Mouse (Mus musculus): ENCODE results near the gene Fam3b. TPM values are rescaled to one million over a fixed set of nuclear protein-coding genes. Genes with fewer than 3 reads are reported as not detected.

The Fam3b gene
- polyA plus RNA-seq, 1 experiment from 2014 or later = not detected

- Histone ChIP-seq H3K4me2 (ENCODE audit: low read length) (no peak overlapping the region), H3K4me3 (replicated peaks; ENCODE audit: low read depth, low read length) (no peak overlapping the region), H3K27ac (replicated peaks; ENCODE audit: low read depth, low read length) (no peak overlapping the region), H3K9me3 (ENCODE audit: control insufficient read depth, low read length) (no peaks in the 10 kb centered on the region), H3K36me3 (ENCODE audit: control insufficient read depth, insufficient read depth, low read length) (no peaks in the 10 kb centered on the region), H3K9ac (replicated peaks; ENCODE audit: low read length) (no peak overlapping the region), H3K4me1 (ENCODE audit: control insufficient read depth, insufficient read depth, low read length) (no peaks in the 10 kb centered on the region), H3K27me3 (ENCODE audit: control insufficient read depth, insufficient read depth, low read length) (no peaks in the 10 kb centered on the region)
- DNase-seq (no peak), ATAC-seq (ENCODE audit: low FRiP score, low TSS enrichment) (no peak)
- WGBS = 87% methylated on average over 3 of the region's 3 CpGs
Measured at GRCm38 (mm10) chr16:97503849-97504248, 10.8 kb downstream of the Fam3b start.

GRCm38 (mm10) chr16:97500901-97501300 lies 13.7 kb downstream of the Fam3b start:
- Histone ChIP-seq H3K4me2 (ENCODE audit: low read length) (no peak overlapping the region), H3K36me3 (ENCODE audit: control insufficient read depth, insufficient read depth, low read length) (no peaks in the 10 kb centered on the region), H3K9ac (replicated peaks; ENCODE audit: low read length) (no peak overlapping the region), H3K9me3 (ENCODE audit: control insufficient read depth, low read length) (no peaks in the 10 kb centered on the region), H3K27ac (replicated peaks; ENCODE audit: low read depth, low read length) (no peak overlapping the region), H3K4me1 (ENCODE audit: control insufficient read depth, insufficient read depth, low read length) (no peaks in the 10 kb centered on the region), H3K27me3 (ENCODE audit: control insufficient read depth, insufficient read depth, low read length) (no peaks in the 10 kb centered on the region), H3K4me3 (replicated peaks; ENCODE audit: low read depth, low read length) (no peak overlapping the region)
- DNase-seq = no peak
- 93% methylated on average over 7 of the region's 7 CpGs for WGBS
- no peak for ATAC-seq (ENCODE audit: low FRiP score, low TSS enrichment)

GRCm38 (mm10) chr16:97499450-97499849 lies 15.2 kb downstream of the Fam3b start:
- H3K4me1 ChIP-seq (ENCODE audit: control insufficient read depth, insufficient read depth, low read length) = no peaks in the 10 kb centered on the region
- no peak for ATAC-seq (ENCODE audit: low FRiP score, low TSS enrichment)
- no peak for DNase-seq
- no peaks in the 10 kb centered on the region for H3K27me3 ChIP-seq (ENCODE audit: control insufficient read depth, insufficient read depth, low read length)
- no peak overlapping the region for H3K4me3 ChIP-seq (replicated peaks; ENCODE audit: low read depth, low read length)
- H3K4me2 ChIP-seq (ENCODE audit: low read length) = no peak overlapping the region
- H3K9me3 ChIP-seq (ENCODE audit: control insufficient read depth, low read length) = no peaks in the 10 kb centered on the region
- 95% methylated on average over 7 of the region's 7 CpGs for WGBS
- no peak overlapping the region for H3K9ac ChIP-seq (replicated peaks; ENCODE audit: low read length)
- H3K27ac ChIP-seq (replicated peaks; ENCODE audit: low read depth, low read length) = no peak overlapping the region
- H3K36me3 ChIP-seq (ENCODE audit: control insufficient read depth, insufficient read depth, low read length) = no peaks in the 10 kb centered on the region

GRCm38 (mm10) chr16:97498139-97498538 lies 16.5 kb downstream of the Fam3b start:
- Histone ChIP-seq H3K9ac (replicated peaks; ENCODE audit: low read length) (no peak overlapping the region), H3K27me3 (ENCODE audit: control insufficient read depth, insufficient read depth, low read length) (no peaks in the 10 kb centered on the region), H3K4me2 (ENCODE audit: low read length) (no peak overlapping the region), H3K36me3 (ENCODE audit: control insufficient read depth, insufficient read depth, low read length) (no peaks in the 10 kb centered on the region), H3K9me3 (ENCODE audit: control insufficient read depth, low read length) (no peaks in the 10 kb centered on the region), H3K4me1 (ENCODE audit: control insufficient read depth, insufficient read depth, low read length) (no peaks in the 10 kb centered on the region), H3K4me3 (replicated peaks; ENCODE audit: low read depth, low read length) (no peak overlapping the region), H3K27ac (replicated peaks; ENCODE audit: low read depth, low read length) (no peak overlapping the region)
- 95% methylated on average over 3 of the region's 3 CpGs for WGBS
- ATAC-seq (ENCODE audit: low FRiP score, low TSS enrichment) (no peak), DNase-seq (no peak)

- DNase-seq = no peak
- Histone ChIP-seq H3K27me3 (ENCODE audit: control insufficient read depth, insufficient read depth, low read length) (no peaks in the 10 kb centered on the region), H3K4me3 (replicated peaks; ENCODE audit: low read depth, low read length) (no peak overlapping the region), H3K9me3 (ENCODE audit: control insufficient read depth, low read length) (no peaks in the 10 kb centered on the region), H3K27ac (replicated peaks; ENCODE audit: low read depth, low read length) (no peak overlapping the region), H3K4me2 (ENCODE audit: low read length) (no peak overlapping the region), H3K36me3 (ENCODE audit: control insufficient read depth, insufficient read depth, low read length) (no peaks in the 10 kb centered on the region), H3K4me1 (ENCODE audit: control insufficient read depth, insufficient read depth, low read length) (no peaks in the 10 kb centered on the region), H3K9ac (replicated peaks; ENCODE audit: low read length) (no peak overlapping the region)
- ATAC-seq (ENCODE audit: low FRiP score, low TSS enrichment) = no peak
- 63% methylated on average over 5 of the region's 5 CpGs for WGBS
Measured at GRCm38 (mm10) chr16:97497682-97498081, 16.9 kb downstream of the Fam3b start.

GRCm38 (mm10) chr16:97496026-97496425 lies 18.6 kb downstream of the Fam3b start:
- no peak for DNase-seq
- H3K4me2 ChIP-seq (ENCODE audit: low read length) = no peak overlapping the region

GRCm38 (mm10) chr16:97492369-97492768 lies 22.2 kb downstream of the Fam3b start:
- ATAC-seq (ENCODE audit: low FRiP score, low TSS enrichment) = no peak
- Histone ChIP-seq H3K27ac (replicated peaks; ENCODE audit: low read depth, low read length) (no peak overlapping the region), H3K9ac (replicated peaks; ENCODE audit: low read length) (no peak overlapping the region), H3K4me2 (ENCODE audit: low read length) (no peak overlapping the region), H3K4me3 (replicated peaks; ENCODE audit: low read depth, low read length) (no peak overlapping the region), H3K27me3 (ENCODE audit: control insufficient read depth, insufficient read depth, low read length) (no peaks in the 10 kb centered on the region), H3K9me3 (ENCODE audit: control insufficient read depth, low read length) (no peaks in the 10 kb centered on the region), H3K36me3 (ENCODE audit: control insufficient read depth, insufficient read depth, low read length) (no peaks in the 10 kb centered on the region), H3K4me1 (ENCODE audit: control insufficient read depth, insufficient read depth, low read length) (no peaks in the 10 kb centered on the region)
- no peak for DNase-seq
- WGBS = 91% methylated on average over 1 of the region's 1 CpGs

More at GRCm38 (mm10) chr16:97496026-97496425, 18.6 kb downstream of the Fam3b start:
- no peak overlapping the region for H3K4me3 ChIP-seq (replicated peaks; ENCODE audit: low read depth, low read length)
- H3K9ac ChIP-seq (replicated peaks; ENCODE audit: low read length) = no peak overlapping the region
- no peak overlapping the region for H3K27ac ChIP-seq (replicated peaks; ENCODE audit: low read depth, low read length)
- H3K36me3 ChIP-seq (ENCODE audit: control insufficient read depth, insufficient read depth, low read length) = no peaks in the 10 kb centered on the region
- no peaks in the 10 kb centered on the region for H3K27me3 ChIP-seq (ENCODE audit: control insufficient read depth, insufficient read depth, low read length)
- 45% methylated on average over 3 of the region's 3 CpGs for WGBS
- H3K4me1 ChIP-seq (ENCODE audit: control insufficient read depth, insufficient read depth, low read length) = no peaks in the 10 kb centered on the region
- no peak for ATAC-seq (ENCODE audit: low FRiP score, low TSS enrichment)
- H3K9me3 ChIP-seq (ENCODE audit: control insufficient read depth, low read length) = no peaks in the 10 kb centered on the region

- Histone ChIP-seq H3K9ac (replicated peaks; ENCODE audit: low read length) (no peak overlapping the region), H3K4me3 (replicated peaks; ENCODE audit: low read depth, low read length) (no peak overlapping the region), H3K27me3 (ENCODE audit: control insufficient read depth, insufficient read depth, low read length) (no peaks in the 10 kb centered on the region), H3K4me2 (ENCODE audit: low read length) (no peak overlapping the region), H3K36me3 (ENCODE audit: control insufficient read depth, insufficient read depth, low read length) (no peaks in the 10 kb centered on the region), H3K9me3 (ENCODE audit: control insufficient read depth, low read length) (no peaks in the 10 kb centered on the region), H3K27ac (replicated peaks; ENCODE audit: low read depth, low read length) (no peak overlapping the region), H3K4me1 (ENCODE audit: control insufficient read depth, insufficient read depth, low read length) (no peaks in the 10 kb centered on the region)
- no peak for ATAC-seq (ENCODE audit: low FRiP score, low TSS enrichment)
- WGBS = 87% methylated on average over 2 of the region's 2 CpGs
- DNase-seq = no peak
Measured at GRCm38 (mm10) chr16:97478655-97479054, 36.0 kb downstream of the Fam3b start.

- ATAC-seq (ENCODE audit: low FRiP score, low TSS enrichment) = no peak
- WGBS = 89% methylated on average over 1 of the region's 1 CpGs
Measured at GRCm38 (mm10) chr16:97476524-97476923, 38.1 kb downstream of the Fam3b start.

More at GRCm38 (mm10) chr16:97476524-97476923, 38.1 kb downstream of the Fam3b start:
- H3K27ac ChIP-seq (replicated peaks; ENCODE audit: low read depth, low read length) = no peak overlapping the region
- no peak overlapping the region for H3K4me2 ChIP-seq (ENCODE audit: low read length)
- no peak overlapping the region for H3K9ac ChIP-seq (replicated peaks; ENCODE audit: low read length)
- no peak overlapping the region for H3K4me3 ChIP-seq (replicated peaks; ENCODE audit: low read depth, low read length)
- H3K4me1 ChIP-seq (ENCODE audit: control insufficient read depth, insufficient read depth, low read length) = no peaks in the 10 kb centered on the region
- no peaks in the 10 kb centered on the region for H3K27me3 ChIP-seq (ENCODE audit: control insufficient read depth, insufficient read depth, low read length)
- no peaks in the 10 kb centered on the region for H3K36me3 ChIP-seq (ENCODE audit: control insufficient read depth, insufficient read depth, low read length)
- no peak for DNase-seq
- no peaks in the 10 kb centered on the region for H3K9me3 ChIP-seq (ENCODE audit: control insufficient read depth, low read length)

Measured in midbrain, embryonic 14.5 days (tissue).